Mouse (Mus musculus) CH12.LX (cell line): ENCODE results near the gene Dmwd. TPM values are rescaled to one million over a fixed set of nuclear protein-coding genes. Genes with fewer than 3 reads are reported as not detected.
A peak's percentile ranks its signal among the peaks of the same experiment; 100 is the strongest.

Source experiments
- DNase-seq: peaks from one replicate; pipeline ENCODE4 v3.0.0-alpha.2; 2013; ENCODE audit errors: extremely low read depth
- H3K27ac ChIP-seq: 2 replicates; pipeline ENCODE4 v1.5.1; 2012; ENCODE audit warnings: low read depth, mild to moderate bottlenecking, control low read depth, moderate library complexity; ENCODE audit not compliant: insufficient read depth
- H3K27me3 ChIP-seq: replicated peaks from 2 replicates; pipeline ENCODE3; 2012; ENCODE audit warnings: inconsistent platforms
- H3K36me3 ChIP-seq, 2 experiments: replicated peaks in 1 of 2; 2 replicates each; pipeline versions ENCODE3 to v1.6.1; 2012; ENCODE audit warnings: inconsistent platforms in 1 of 2, low read length in 1 of 2, mild to moderate bottlenecking in 1 of 2, mixed read lengths in 1 of 2, moderate library complexity in 1 of 2; ENCODE audit not compliant: control insufficient read depth in 1 of 2, insufficient read depth in 1 of 2
- H3K4me1 ChIP-seq, 2 experiments: 2 replicates each; pipeline ENCODE4 v1.6.1; 2012; ENCODE audit warnings: inconsistent platforms in 1 of 2, moderate library complexity in 1 of 2; ENCODE audit not compliant: insufficient read depth in 2 of 2, control insufficient read depth in 1 of 2
- H3K4me2 ChIP-seq: 2 replicates; pipeline ENCODE4 v1.6.1; 2012; ENCODE audit warnings: low read depth, mild to moderate bottlenecking, control low read depth; ENCODE audit not compliant: poor library complexity, insufficient read depth, severe bottlenecking
- H3K4me3 ChIP-seq, 3 experiments: fragments of 150-350 bp in 1 of 3; sonication (generic) in 1 of 3; replicated peaks in 1 of 3; 2 replicates each; pipeline versions ENCODE3 to v1.5.1; 2011 to 2012; ENCODE audit warnings: low read depth in 2 of 3, low read length in 2 of 3, mild to moderate bottlenecking in 2 of 3, moderate library complexity in 2 of 3, control low read depth in 1 of 3, improper control_type of control experiment in 1 of 3, inconsistent platforms in 1 of 3, mixed read lengths in 1 of 3; ENCODE audit not compliant: poor library complexity in 1 of 3
- H3K79me2 ChIP-seq: replicated peaks from 2 replicates; pipeline ENCODE4 v1.6.1; 2012; ENCODE audit warnings: mild to moderate bottlenecking, moderate library complexity; ENCODE audit not compliant: control insufficient read depth, poor library complexity, insufficient read depth, severe bottlenecking; ENCODE audit errors: extremely low read depth
- H3K9ac ChIP-seq: 2 replicates; pipeline ENCODE4 v1.6.1; 2012; ENCODE audit warnings: low read depth, mild to moderate bottlenecking, control low read depth, moderate library complexity; ENCODE audit not compliant: insufficient read depth
- H3K9me3 ChIP-seq: replicated peaks from 2 replicates; pipeline ENCODE3; 2012; ENCODE audit warnings: low read length, inconsistent platforms, mixed read lengths
- CHD1 ChIP-seq: IDR thresholded peaks from 2 replicates; pipeline ENCODE4 v1.6.1; 2012; ENCODE audit warnings: low read depth, low read length, improper control_type of control experiment, inconsistent platforms
- CTCF ChIP-seq, 2 experiments: IDR thresholded peaks in 1 of 2; conservative IDR thresholded peaks in 1 of 2; 2 replicates each; pipeline ENCODE4 v1.5.1; 2011 to 2012; ENCODE audit warnings: low read depth in 2 of 2, low read length in 2 of 2, improper control_type of control experiment in 1 of 2, inconsistent platforms in 1 of 2, mild to moderate bottlenecking in 1 of 2, moderate library complexity in 1 of 2
- E2F4 ChIP-seq: IDR thresholded peaks from 2 replicates; pipeline ENCODE4 v1.6.1; 2011; ENCODE audit warnings: low read depth, low read length, improper control_type of control experiment; ENCODE audit not compliant: insufficient replicate concordance
- ETS1 ChIP-seq: conservative IDR thresholded peaks from 2 replicates; pipeline ENCODE4 v1.6.1; 2012; ENCODE audit warnings: low read depth, mild to moderate bottlenecking, inconsistent platforms, low read length, improper control_type of control experiment, moderate library complexity
- GABPA ChIP-seq: IDR thresholded peaks from 2 replicates; pipeline ENCODE4 v1.6.1; 2012; ENCODE audit warnings: low read depth, low read length, improper control_type of control experiment, inconsistent platforms; ENCODE audit not compliant: insufficient replicate concordance
- HCFC1 ChIP-seq: IDR thresholded peaks from 2 replicates; pipeline ENCODE4 v1.6.1; 2012; ENCODE audit warnings: low read depth, mild to moderate bottlenecking, inconsistent platforms, low read length, improper control_type of control experiment
- IRF4 ChIP-seq: IDR thresholded peaks from 2 replicates; pipeline ENCODE4 v1.6.1; 2014; ENCODE audit warnings: low read depth, mild to moderate bottlenecking, inconsistent platforms, low read length, improper control_type of control experiment
- KAT2A ChIP-seq: IDR thresholded peaks from 2 replicates; pipeline ENCODE4 v1.6.1; 2012; ENCODE audit warnings: low read length, improper control_type of control experiment, inconsistent platforms; ENCODE audit not compliant: insufficient replicate concordance
- MEF2A ChIP-seq: IDR thresholded peaks from 2 replicates; pipeline ENCODE4 v1.6.1; 2014; ENCODE audit warnings: low read depth, mild to moderate bottlenecking, inconsistent platforms, low read length, improper control_type of control experiment, borderline replicate concordance
- MXI1 ChIP-seq: IDR thresholded peaks from 2 replicates; pipeline ENCODE4 v1.6.1; 2011; ENCODE audit warnings: mild to moderate bottlenecking, low read depth, low read length, improper control_type of control experiment
- NRF1 ChIP-seq: IDR thresholded peaks from 2 replicates; pipeline ENCODE4 v1.6.1; 2014; ENCODE audit warnings: low read depth, mild to moderate bottlenecking, inconsistent platforms, low read length, improper control_type of control experiment, moderate library complexity
- PAX5 ChIP-seq: IDR thresholded peaks from 2 replicates; pipeline ENCODE4 v1.6.1; 2012; ENCODE audit warnings: low read length, inconsistent platforms, mixed read lengths
- POLR2A ChIP-seq: IDR thresholded peaks from 2 replicates; pipeline ENCODE4 v1.6.1; 2011; ENCODE audit warnings: low read depth, mild to moderate bottlenecking, improper control_type of control experiment, low read length
- RAD21 ChIP-seq: IDR thresholded peaks from 2 replicates; pipeline ENCODE4 v1.6.1; 2011; ENCODE audit warnings: low read depth, mild to moderate bottlenecking, low read length, improper control_type of control experiment, moderate library complexity
- SMC3 ChIP-seq: IDR thresholded peaks from 2 replicates; pipeline ENCODE4 v1.6.1; 2011; ENCODE audit warnings: low read depth, low read length, improper control_type of control experiment
- TBP ChIP-seq: conservative IDR thresholded peaks from 2 replicates; pipeline ENCODE4 v1.6.1; 2011; ENCODE audit warnings: low read depth, low read length, improper control_type of control experiment
- ZNF384 ChIP-seq: IDR thresholded peaks from 2 replicates; pipeline ENCODE4 v1.6.1; 2012; ENCODE audit warnings: low read depth, low read length, improper control_type of control experiment, inconsistent platforms
- dilution Hi-C: fragments of 300-500 bp; cut with MboI; formaldehyde crosslinking; loops from 2 replicates; pipeline ENCODE4 v1.14.3; 2020; ENCODE audit warnings: low sequenced_read_pairs; ENCODE audit not compliant: extremely low pct_unique_long_range_greater_than_20kb, extremely low pct_ligation_motif_present
- in situ Hi-C: fragments of 300-500 bp; cut with MboI; formaldehyde crosslinking; loops from 3 replicates; pipeline ENCODE4 v1.14.3; 2019; ENCODE audit warnings: low sequenced_read_pairs, low pct_ligation_motif_present, low pct_unique_long_range_greater_than_20kb, mixed read lengths
- polyA plus RNA-seq: library from polyadenylated mRNA; unstranded; fragments of >175 nt; gene quantifications from 2 replicates; pipeline ENCODE4 v1.2.1, GENCODE M21; 2012; ENCODE audit warnings: low read depth; ENCODE audit not compliant: insufficient read length
- total RNA-seq, 2 experiments: library from RNA; depleted of rRNA; stranded (reverse); fragments of 300-350 nt in 1 of 2; fragments of >200 nt in 1 of 2; gene quantifications; 2 replicates each; pipeline ENCODE4 v1.2.3; 2012 to 2014

The Dmwd gene
- total and polyA plus RNA-seq, 3 experiments: not detected

- Histone ChIP-seq H3K4me2 (no peak overlapping the region), H3K79me2 (no peaks in the 10 kb centered on the region), H3K36me3 (peaks cover 74 to 100% of the 10 kb centered on the region in 2 experiments), H3K4me1 (peaks cover 0 to 12% of the 10 kb centered on the region in 2 experiments; a peak in 1 of 4 replicates), H3K27ac (no peak overlapping the region), H3K4me3 (no peak overlapping the region), H3K9me3 (no peaks in the 10 kb centered on the region), H3K9ac (no peak overlapping the region), H3K27me3 (no peaks in the 10 kb centered on the region)
- TF ChIP-seq GABPA: no peak
- TF ChIP-seq MXI1: no peak
- TF ChIP-seq PAX5: no peak
- TF ChIP-seq IRF4: no peak
- no peak for TF ChIP-seq E2F4
- TF ChIP-seq KAT2A: no peak
- TF ChIP-seq ZNF384: no peak
- TF ChIP-seq POLR2A: no peak
- no peak for TF ChIP-seq HCFC1
- no peak for TF ChIP-seq CHD1
- no peak for TF ChIP-seq TBP
- TF ChIP-seq NRF1: no peak
- no peak for TF ChIP-seq MEF2A
- in situ Hi-C loops: no loop called here
- no peak for DNase-seq
- dilution Hi-C loops: no loop called here
These were observed 22.9 kb upstream of the Dmwd start for GRCm38 (mm10) chr7:19053136-19053532.

DNA sequence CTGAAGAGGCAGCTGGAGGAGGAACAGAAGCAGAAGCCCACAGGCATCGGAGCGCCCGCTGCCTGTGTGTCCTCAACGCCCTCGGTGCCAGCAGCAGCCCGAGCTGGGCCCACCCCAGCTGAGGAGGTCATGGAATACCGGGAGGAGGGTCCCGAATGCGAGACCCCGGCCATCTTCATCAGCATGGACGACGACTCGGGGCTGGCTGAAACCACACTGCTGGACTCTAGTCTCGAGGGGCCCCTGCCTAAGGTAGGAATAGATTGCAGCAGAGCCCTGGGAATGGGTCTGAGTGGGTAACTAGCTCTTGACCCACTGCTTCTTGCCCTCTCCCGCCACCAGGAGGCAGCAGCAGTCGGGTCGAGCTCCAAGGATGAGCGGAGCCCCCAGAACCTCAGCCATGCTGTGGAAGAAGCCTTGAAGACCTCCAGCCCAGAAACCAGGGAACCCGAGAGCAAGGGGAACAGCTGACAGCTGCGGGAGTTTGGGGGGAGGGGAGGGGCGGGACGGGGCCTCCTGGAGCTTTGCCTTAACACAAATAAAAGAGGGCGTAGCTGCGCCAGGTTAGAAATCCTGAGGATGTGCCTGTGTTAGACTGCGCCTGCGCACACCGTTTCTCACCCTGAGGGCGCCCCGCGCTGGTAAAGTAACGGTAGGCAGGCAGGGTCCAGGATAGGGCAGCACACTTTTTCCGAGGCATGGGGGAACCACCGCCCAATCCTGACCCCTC is 21.8 kb upstream of the Dmwd start, which contains the start of gene Rsph6a:
Gene Rsph6a, plus strand, starts transcription at position 644 of the 730 bp plus-strand sequence.
- Histone ChIP-seq H3K27ac (no peak within 1 kb of the TSS), H3K4me1 (peaks cover 0 to 12% of the 10 kb centered on the region in 2 experiments; a peak in 1 of 4 replicates), H3K36me3 (peaks cover 63 to 93% of the 10 kb centered on the region in 2 experiments), H3K27me3 (no peaks in the 10 kb centered on the region), H3K9me3 (no peaks in the 10 kb centered on the region), H3K4me3 (no peak within 1 kb of the TSS), H3K4me2 (no peak within 1 kb of the TSS), H3K9ac (no peak within 1 kb of the TSS), H3K79me2 (no peaks in the 10 kb centered on the region)
- dilution Hi-C loops (no loop called here), in situ Hi-C loops (no loop called here)
- DNase-seq: peak; percentile 12
- no peak; the same call in none of the 2 replicates for TF ChIP-seq RAD21
- TF ChIP-seq SMC3: peak; percentile 39
- TF ChIP-seq CTCF (conservative IDR thresholded peaks at IDR 0.05 in 1 of 2, IDR thresholded peaks at IDR 0.05 in 1 of 2; ENCODE audit: low read depth in 2 of 2, low read length in 2 of 2): peak in 1 of 2 experiments; percentile 55; a peak in 2 of 4 replicates
- TF ChIP-seq ETS1: no peak
